Mouse (Mus musculus) spleen, adult 12 weeks (tissue): Measurements from ENCODE around the gene Tmem52.

ENCODE experiments used
- DNase-seq: peaks from one replicate; pipeline ENCODE4 v3.0.0; 2022; ENCODE audit warnings: low spot score

Tmem52 gene

DNA sequence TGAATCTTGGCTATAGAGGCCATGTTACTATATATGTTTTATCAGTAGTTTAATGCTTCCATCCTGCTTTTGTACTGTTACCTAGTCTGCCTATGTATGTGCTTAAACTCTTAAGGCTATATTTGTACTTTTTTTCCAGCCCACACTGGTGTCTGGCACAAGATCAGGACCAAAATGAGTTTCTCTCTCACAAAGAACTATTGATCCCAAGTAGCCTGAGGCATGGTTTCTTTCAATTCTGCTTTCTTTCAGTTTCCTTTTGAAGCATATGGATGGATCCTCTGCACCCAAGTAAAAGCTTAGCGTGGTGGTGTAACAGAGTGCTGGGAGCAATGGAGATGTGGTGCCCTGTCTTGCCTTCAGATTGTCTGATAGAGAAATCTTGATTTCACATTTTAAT is 42.1 kb downstream of the Tmem52 start:
- DNase-seq: no peak

DNA sequence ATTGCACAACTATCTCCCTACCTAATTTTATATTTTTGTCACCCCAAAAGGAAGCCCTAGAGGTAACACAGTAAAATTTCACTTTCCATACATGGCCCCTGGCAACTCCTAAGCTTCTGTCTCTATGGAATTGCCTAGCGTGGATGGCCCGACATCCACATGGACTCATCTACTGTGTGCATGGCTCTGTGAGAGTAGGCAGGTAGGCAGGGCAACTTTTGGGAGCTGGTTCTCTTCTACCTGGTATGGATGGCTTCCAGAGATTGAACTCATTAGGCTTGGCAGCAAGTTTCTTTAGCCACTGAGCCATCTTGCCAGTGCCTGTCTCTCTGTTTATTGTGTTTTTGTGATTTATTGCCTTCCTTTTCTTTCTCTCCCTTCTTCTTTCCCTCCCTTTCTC is 45.9 kb downstream of the Tmem52 start:
- DNase-seq: no peak

DNA sequence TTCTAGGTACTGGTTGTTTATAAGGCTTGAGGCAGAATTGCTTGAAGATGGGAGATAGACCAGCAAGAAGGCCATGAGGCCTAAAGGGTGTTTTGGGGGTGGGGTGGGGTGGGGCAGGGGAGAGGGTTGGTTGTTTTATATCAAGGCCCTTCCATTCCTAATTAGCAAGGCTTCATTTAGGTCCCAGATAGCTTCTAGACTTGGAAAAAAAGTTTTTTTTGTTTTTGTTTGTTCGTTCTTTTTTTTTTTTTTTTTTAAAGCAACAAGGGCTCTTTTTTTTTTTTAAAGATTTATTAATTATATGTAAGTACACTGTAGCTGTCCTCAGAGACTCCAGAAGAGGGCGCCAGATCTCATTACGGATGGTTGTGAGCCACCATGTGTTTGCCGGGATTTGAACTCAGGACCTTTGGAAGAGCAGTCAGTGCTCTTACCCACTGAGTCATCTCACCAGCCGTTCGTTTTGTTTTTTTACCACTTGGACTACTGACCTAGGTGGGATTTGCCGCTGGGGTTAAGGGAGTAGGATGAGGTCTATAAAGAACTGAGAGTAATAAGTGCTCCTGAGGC is 49.1 kb downstream of the Tmem52 start:
- no peak for DNase-seq
